Mouse (Mus musculus) cerebellum, postnatal 10 days (tissue): ENCODE data around the gene Elof1.

Experiments
- DNase-seq, 2 experiments: peaks; one replicate each; pipeline ENCODE4 v3.0.0; 2021; ENCODE audit warnings: mixed read lengths in 2 of 2

Elof1 gene

DNA sequence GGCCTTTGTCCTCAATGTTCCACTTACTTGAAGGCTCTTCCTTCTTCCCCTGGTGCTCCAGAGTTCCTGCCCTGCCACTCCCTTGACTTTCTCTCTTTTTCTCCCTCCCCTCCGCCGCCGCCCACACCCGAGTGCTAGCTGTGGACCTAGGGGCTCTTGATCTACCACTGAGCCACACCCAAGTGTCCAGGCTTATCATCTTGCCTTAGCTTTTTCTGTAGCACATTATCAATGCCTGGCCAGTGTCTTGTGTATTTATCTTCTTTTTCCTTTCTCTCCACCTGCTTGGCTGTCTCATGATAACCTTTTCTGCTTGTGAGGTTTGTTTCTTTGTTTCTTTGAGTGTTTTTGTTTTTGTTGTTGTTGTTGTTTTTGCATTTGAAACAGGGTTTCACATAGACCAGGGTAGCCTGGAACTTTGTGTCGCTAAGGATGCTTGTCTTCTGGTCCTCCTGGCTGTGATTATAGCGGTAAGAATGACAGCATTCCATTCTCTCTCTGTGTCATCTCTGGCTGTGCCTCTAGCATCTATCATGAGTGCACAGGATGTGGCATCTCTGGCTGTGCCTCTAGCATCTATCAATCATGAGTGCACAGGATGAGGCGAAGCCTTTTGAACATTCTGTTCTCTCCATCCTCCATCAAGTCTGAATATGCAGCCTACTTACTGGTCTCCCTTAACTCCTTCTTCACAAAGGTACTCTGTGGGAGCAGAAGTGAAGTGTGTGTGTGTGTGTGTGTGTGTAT is 18.8 kb upstream of the Elof1 start, which contains the start of gene Acp5:
Gene Acp5, minus strand, starts transcription at position 68 of the 747 bp plus-strand sequence.
- no peak for DNase-seq

DNA sequence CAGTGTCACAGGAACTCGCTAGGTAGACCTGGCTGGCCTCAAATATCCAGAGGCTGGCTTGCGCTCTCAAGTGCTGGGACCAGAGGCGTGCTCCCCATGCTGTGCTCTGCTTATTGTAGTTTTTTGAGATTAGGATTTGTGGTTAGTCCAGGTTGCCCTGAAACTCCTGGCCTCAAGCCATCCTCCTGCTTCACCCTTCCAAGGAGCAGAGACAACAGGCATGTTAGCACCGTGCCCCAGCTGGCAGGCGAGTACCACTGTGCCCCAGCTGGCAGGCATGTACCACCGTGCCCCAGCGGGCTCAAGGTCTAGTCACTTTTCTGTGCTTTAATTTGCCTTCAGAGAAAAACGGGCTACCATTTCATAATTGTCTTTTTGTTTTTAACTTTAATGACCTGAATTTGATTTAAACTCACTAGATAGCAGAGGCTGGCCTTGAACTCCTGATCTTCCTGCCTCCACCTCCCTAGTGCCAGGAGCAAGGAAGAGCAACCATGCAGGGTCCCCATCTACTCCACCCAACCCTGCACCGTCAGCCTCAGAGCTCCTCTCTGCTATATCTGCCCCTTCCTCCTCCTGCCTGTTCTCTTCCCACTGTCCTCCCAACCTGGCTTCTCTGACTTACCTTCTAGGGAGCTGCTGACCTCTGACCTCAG is 18.1 kb upstream of the Elof1 start:
- peak; percentile 58 to 61 for DNase-seq

DNA sequence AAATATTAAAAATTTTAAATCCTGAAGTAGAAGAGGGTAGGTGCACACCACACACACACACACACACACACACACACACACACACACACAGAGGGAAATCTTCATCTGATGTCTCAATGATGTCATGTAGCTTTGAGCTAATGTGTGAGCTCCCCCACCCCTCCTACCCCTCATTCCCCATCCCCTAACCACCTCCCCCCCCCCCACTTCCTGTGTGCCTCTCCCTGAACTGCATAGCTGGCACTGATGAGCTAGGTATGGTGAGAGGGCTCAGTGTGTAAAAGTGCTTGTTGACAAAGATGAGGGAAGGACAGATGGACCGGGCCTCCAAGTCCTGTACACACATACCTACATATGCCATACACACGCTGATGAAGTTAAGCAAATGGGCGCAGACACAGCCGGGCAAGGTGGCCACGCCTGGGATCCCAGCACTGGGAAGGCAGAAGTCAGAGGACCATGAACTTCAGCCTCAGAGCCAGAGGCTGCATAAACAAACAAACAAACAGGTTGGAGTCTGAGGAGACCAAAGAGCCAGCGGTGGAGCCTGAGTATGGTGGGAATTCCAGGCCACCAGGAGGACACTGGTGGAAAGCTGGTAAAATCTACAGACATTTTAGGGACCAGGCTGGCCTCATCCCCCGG is 17.4 kb upstream of the Elof1 start:
- no peak for DNase-seq

DNA sequence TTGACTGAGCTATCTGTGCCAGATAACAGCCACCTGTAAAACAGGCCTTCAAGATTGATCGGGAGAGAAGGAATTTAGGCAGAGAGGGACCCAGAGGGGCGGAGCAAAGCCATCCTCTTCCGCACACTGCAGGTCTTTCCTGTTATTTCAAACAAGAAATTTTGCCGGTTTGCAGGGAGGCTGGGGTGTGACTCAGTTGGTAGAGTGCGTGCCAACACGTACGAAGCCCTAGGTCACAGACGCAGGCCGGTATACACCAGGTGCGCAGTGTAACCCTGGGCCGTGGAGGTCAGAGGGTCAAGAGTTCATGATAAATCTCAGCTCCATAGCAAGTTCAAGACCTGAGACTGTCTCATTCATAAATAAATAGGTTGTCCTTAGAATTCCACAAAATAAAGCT is 15.2 kb upstream of the Elof1 start:
- no peak for DNase-seq

DNA sequence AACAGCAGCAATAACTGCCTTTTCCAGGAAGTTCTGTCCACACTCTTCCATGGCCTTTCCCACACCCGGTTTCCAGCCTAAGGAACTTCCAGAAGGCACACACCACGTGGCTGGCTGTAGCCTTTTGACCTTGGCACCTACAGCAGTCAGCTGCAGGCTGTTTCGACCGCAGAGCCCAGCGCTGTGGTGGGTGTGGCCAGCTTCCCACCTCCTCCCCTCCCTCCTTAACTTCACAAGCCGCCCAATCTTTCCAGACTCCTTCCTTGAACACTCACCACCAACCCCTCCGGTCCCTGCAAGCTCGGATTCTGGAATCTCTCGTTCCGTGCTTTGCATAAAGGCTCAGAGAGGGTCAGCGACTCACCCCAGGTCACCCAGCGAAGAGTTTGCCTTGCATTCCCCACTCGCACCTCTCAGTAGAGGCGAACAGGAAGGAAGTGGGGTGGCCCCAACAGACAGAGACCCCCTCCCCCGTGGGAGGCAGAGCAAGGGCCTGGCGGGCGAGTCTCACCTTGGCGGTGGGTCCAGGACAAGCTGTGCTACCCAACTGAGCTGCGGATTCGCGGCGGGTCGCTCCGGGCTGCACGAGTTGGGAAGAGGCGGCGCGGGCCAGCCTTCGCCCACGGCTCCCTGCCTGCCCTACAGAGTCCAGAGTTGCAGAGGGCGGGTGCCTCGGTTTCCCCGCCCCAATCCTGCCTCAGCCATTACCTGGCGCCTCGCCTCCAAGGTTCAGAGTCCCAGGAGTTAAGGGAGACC is 14.4 kb upstream of the Elof1 start:
- DNase-seq: peak; percentile 10 to 20

DNA sequence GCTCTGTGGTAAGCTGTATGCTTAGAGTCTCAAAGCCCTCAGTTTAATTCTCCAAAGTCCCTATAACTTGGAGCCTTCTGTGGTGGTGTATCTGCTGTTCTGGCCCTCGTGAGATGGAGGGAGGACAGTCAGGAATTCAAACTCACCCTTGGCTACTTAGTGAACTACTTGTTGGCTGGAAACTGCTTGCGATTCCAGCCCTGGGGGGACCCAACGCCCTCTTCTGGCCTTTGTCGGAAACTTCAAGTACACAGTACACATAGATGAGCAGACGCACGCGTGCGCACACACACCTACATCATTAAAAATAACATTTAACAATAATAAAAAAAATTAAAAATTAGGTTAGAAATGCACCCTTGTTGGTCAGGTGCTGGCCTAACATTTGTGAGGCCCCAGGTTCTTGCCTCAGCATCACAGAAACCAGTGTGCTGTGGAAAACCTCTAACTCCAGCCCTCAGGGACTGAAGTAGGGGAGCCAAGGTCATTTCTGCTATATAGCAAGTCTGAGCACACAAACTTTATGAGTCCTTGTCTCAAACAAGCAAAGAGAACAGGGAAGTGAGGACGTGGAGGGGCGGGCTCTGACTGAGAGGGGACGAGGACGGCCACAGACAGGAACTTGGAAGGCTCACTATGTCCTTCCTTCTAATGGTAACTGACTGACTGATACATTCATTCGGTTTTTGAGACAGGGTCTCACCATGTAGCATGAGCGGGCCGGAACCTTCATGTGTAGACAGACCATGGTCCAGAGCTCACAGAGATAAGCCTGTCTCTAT is 8.5 kb upstream of the Elof1 start:
- DNase-seq: no peak

DNA sequence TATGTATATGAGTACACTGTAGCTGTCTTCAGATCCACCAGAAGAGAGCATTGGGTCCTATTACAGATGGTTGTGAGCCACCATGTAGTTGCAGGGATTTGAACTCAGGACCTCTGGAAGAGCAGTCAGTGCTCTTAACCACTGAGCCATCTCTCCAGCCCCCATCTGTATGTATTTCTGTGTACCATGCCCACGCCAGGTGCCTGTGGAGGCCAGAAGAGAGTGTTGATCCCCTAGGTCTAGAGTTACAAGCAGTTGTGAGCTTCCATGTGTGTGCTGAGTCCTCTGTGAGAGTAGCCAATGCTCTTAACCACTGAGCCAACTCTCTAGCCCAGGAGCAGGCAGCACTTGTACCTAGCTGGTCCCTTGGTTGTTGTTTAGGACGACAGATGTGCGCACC is 7.2 kb upstream of the Elof1 start:
- DNase-seq: no peak

DNA sequence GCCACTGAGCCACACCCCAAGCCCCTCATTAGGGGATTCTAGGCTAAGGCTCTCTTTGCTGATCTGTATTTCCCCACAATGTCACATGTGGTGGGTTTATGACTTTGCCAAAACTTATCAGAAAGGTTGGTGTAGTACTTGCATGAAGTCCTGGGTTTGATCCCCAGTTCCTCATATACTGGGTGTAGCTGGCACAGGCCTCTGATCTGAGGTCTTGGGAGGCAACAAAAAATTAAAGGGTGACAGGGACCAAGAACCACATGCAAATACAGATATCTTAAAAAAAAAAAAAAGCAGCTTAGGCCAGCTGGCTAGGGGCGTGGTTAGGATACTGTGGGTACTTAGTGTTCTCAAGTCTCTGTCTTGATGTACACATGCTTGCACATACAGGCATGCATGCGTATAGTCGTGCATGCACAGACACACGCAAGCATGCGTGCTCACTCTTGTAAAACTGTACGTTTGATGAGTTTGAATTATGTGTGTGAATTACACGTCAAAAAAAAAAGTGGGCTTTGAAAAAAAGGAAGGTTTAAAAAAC is 6.2 kb upstream of the Elof1 start:
- DNase-seq: no peak

DNA sequence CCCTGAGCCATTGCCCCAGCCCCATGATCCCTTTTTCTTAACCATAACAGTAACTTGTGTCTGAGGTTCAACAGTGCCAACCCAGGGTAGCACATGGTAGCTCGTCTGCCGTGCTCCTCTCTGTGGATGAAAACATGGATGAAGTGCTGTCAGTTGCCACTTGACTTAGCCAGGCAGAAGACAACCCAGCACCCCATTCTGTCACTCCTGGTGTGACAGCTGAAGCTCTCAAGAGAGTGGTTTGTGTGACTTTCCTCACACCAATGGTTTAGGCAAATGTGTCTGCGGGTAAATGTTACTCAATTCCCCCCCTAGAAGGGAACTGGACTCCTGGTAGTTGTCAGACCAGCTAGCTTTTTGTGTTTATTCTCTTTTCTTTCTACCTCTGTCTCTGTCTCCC is 5.0 kb upstream of the Elof1 start:
- no peak for DNase-seq

DNA sequence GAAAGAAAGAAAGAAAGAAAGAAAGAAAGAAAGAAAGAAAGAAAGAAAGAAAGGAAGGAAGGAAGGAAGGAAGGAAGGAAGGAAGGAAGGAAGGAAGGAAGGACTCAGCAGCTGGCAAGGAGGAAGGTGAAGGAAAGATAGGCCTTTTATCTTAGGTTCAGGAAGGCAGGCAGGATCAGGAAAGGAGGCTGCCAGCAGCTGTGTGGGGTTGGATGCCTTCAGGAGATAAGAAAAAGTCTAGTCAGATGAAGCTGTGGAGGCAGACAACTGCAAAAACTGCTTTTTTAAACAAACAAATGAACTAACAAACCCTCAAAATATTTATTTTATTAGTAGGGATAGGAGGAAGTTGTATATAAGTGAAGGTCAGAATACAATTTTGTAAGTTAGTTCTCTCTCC is 4.6 kb upstream of the Elof1 start:
- DNase-seq: no peak

DNA sequence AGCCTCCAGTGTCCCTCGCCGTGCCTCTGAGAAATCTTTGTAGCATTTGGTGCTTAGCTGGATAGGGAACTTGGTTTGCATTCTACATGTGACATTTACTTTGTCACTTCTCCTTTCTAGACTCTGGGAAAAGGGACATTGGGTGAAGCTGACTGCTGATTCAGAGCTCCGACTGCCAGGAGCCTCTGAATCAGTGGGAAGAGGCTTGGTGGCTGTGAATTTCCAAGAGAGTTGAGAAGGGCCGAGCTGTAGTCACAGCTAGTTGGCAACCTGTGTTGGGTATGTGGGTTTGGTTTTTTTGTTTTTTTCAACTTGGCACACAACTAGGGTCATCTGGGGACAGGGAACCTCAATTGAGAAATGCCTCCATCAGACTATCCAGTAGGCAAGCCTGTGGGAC is 2.6 kb upstream of the Elof1 start:
- no peak for DNase-seq

DNA sequence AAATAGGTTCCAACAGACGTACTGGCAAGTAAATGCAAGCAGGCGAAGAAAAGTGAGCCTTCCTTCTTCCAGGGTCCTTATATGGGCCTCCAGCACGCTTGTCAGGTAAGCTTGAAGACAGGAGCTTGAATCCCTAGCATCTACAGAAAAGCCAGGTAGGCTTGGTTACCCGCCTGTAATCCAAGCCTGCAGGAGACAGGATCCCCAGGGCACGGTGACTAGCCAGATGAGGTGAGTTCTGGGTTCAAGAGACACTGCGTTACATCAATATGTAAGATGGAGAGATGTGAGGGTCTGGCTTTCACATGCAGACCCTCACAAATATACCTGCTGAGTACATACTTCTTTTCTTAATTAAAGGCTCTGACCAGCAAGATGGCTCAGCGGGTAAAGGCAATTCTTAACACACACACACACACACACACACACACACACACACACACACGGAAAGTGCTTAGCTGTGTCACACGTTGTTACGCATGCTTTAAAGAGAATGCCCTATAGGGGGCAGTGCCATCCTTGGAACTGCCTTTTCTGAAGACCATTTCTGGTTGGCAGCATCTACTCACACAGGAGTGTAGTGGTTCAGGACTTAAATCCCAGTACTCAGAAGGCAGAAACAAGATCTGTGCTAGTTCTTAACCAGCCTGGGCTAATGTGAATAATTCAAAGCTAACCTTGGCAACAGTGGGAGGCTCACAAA is 933 bp upstream of the Elof1 start:
- DNase-seq: peak; percentile 79 to 87

DNA sequence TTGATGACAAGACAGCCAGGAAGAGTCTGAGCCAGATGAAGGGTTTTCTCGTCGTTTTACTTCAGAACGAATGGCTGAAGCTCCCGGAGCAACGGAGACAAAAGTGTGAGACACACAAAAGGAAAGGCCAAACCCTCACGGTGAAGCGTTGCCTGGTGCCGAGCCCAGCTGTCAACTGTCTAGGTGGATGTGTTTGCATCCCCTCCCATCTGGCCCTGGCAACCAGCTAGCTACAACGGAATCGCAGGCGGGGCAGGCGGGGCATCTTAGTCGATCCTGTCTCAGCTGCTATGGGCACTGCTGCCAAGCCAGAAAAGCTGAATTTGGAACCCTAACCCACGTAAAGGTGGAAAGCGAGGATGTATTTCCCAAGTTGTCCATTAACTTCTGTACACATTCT is 886 bp downstream of the Elof1 start:
- peak; percentile 75 to 81 for DNase-seq

DNA sequence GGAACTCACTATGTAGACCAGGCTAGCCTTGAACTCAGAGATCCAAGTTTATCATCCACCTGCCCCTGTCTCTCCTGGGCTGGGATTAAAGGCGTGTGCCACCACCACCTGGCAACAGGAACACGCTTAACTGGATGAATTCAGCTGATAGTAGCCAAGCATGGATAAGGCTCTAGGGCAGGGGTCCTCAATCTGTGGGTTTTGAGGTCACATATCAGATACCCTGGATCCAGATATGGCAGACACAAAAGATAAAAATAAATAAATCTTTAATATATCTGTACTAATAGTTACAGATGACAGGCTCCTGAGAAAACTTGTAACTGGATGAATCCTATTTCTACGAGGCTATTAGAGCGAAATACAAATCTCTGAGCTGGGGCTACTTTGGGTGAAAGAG is 1.3 kb downstream of the Elof1 start:
- DNase-seq: no peak

DNA sequence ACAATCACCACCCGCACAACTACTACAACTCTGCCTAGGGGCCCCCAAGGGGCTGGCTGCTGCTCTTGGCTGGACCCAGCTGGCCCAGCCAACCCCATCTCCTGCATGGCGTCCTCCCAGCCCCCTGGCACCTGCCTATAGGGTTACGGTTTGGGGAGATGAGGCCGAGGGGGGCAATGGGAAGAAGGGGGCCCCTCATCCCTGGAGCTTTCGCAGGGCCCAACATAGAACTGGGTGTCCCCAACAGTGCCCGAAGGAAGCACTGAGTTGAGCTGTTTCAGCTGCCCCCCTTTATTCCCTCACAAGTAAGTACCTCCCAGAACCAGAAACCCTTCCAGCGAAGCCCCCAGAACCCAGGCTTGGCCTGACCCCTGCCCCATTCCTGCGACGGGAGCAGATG is 8.8 kb downstream of the Elof1 start:
- peak in 1 of 2 experiments; percentile 7 for DNase-seq

DNA sequence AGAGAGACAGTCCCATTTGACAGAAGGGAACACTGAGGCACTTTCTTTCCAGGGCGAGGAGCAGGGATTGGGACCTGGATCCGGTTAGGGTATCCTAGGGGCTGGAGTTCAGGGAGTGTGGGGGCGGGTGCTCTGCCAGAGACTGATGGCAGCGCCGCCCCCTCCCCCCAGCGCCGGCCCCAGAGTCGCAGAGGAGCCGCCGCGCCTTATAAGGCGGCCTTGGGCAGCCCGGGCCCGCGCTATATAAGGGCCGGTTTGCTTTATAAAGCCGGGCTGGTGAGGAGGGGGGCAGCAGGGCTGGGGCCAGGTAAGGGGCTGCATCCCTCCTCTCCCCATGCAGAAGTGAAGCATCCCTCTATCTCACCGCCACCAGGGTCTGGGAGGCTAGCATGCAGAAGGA is 17.1 kb downstream of the Elof1 start:
- DNase-seq: peak in 1 of 2 experiments; percentile 9

DNA sequence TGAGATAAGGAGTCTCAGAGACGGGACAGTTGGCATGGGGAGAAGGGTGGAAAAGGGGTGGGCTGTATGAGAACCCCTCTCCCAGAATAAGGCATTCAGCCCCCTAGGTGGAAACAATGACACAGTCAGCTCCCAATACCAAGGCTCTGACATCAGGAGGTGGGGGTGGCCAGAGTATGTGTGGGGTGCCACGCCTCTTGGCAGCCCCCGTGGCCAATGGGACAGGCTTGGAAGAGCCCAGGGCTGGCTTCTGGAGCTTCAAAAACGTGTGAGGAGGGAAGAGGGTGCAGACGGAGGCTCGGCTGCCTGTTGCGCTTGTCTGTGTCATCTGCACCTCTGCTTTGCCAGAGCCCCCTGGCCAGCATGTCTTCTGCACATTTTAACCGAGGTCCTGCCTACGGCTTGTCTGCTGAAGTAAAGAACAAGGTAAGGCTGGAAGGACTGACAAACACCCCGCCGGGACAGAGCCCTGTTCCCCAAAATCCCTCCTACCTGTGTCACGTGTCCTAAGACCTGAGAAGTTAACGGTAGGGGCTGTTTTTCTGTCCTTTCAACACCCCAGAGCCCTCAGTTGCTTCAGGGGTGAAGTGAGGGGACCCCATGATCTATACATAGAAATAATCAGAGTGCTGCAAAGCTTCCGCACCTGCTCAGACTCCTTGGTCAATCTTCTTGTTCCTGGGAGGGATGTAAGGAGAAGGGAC is 17.8 kb downstream of the Elof1 start, which contains the start of gene Cnn1:
Gene Cnn1, plus strand, starts transcription at position 224 of the 704 bp plus-strand sequence.
- DNase-seq: peak; percentile 45 to 47

DNA sequence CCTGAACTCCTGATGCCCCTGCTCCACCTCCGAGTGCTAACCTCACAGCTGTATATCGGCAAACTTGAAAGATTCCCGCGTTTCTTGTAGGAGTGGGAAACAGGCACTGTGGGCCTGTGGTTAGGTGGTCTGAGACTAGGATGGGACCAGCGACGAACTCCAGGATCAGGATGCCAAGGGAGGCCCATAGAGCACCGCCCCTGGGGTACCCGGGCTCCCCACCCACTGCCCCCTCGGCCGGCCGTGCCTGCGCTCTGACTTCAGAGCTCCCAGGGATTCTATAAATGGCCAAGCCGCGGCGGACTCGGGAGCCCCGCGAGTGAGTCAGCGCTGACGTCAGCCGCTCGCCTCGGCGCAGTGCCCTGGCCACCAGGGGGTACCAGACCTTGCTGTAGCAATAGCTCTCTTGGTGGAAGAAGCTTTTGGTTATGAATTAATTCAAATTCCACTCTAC is 21.1 kb downstream of the Elof1 start:
- peak; percentile 91 to 92 for DNase-seq

DNA sequence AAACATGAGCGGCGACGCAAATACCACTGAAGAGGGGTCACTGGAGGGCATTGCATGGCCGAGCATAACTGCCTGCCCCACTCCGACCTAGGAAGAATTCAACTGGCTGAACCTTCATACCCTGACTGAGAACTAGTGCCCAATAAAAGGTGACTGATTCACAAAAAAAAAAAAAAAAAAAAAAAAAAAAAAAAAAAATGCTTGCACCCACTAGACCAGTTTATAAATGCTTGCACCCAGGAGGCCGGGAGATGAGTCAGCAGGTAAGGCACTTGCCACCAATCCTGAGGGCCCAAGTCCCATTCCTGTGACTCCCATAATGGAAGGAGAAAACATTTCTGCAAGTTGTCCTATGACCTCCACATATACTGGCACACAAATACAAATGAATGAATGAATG is 24.2 kb downstream of the Elof1 start:
- no peak for DNase-seq

DNA sequence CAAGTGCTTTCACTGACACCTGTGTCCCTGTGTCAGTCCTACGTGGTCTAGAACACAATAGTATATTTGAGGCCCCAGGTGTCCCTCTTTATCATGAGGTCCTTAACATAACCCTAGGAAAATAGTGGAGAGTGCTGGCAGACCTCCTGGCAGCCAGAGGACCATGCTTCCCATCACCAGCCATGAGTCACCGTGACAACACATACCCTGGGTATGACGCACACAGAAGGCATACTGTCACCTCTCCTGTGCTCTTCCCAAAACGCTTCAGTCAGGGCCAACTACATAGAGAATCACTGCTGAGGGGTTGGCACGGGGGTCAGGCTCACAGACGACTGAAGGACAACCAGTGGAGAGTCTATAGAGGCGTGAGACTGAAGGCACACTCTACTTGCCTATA is 27.0 kb downstream of the Elof1 start:
- DNase-seq: no peak

DNA sequence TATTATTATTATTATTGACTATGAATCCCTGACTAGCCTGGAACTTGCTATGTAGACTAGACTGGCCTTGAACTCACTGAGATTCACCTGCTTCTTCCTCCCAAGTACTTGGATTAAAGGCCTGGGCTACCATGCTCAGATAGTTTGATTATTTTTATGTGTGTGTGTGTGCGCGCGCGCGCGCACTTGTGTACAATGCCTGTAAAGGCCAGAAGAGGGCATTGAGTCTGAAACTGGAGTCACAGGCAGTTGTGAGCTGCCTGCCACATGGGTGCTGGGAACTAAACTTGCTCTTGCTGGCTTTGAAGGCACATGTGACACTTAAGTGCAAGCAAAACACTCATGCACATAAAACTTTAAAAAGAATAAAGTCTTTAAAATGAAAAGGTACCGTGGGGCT is 27.7 kb downstream of the Elof1 start:
- DNase-seq: no peak
